Mouse (Mus musculus) bone marrow, adult 2 months (tissue): ENCODE measurements around the gene Napa.

Source experiments
- CTCF ChIP-seq: fragments of 200-500 bp; IDR thresholded peaks from 2 replicates; pipeline ENCODE4 v1.5.1; 2011; ENCODE audit warnings: low read length, control low read depth; ENCODE audit not compliant: control insufficient read depth, insufficient read depth
- POLR2A ChIP-seq: fragments of 200-500 bp; IDR thresholded peaks from 2 replicates; pipeline ENCODE4 v1.6.1; 2011; ENCODE audit warnings: low read depth, mild to moderate bottlenecking, control low read depth, low read length, borderline replicate concordance; ENCODE audit not compliant: control insufficient read depth

DNA sequence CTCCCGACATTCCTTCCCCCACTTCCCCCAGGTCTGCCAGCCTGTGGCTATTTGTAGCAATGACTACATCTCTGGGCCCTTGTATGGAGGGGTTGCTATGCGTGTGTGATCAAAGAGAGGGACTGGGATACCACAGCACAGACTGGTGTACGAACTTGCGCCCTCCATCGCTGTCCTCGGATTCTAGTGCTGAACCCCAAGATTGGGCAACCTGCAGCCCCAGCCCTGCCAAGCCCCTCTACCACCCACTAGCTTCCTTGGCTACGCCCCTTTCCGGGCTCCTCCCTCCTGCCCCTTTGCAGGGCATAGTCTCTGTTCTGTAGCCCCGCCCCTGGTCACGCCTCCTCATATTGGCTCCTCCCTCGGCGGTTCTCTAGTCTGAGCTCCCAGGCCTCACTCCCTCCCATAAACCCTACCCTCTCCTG, 31.2 kb downstream of the Napa start, which contains the start of gene Slc8a2:
- TF ChIP-seq CTCF: no peak
- no peak for TF ChIP-seq POLR2A
